17 mouse cellular contexts compared by ENCODE assay signal in genomic region chr7:119753696-119754095, GRCm38 (mm10). TPM values are rescaled to one million over a fixed set of nuclear protein-coding genes. Genes with fewer than 3 reads are reported as not detected.
"Had no signal": no experiment of that assay in that cellular context is flagged by ENCODE, and none has a peak within 500 bp of the region (broad histone marks: within the 10 kb centered on the region; RNA-seq: fewer than 3 reads in every experiment).

No protein-coding gene starts in this region.

- H3K4me2 ChIP-seq: neural tube, embryonic 13.5 days; neural tube, embryonic 15.5 days; stomach, embryonic 15.5 days had no signal

- H3K4me1 ChIP-seq: neural tube, embryonic 13.5 days; neural tube, embryonic 15.5 days; stomach, embryonic 15.5 days had no signal

- H3K36me3 ChIP-seq: neural tube, embryonic 13.5 days; neural tube, embryonic 15.5 days; stomach, embryonic 15.5 days had no signal

- H3K4me3 ChIP-seq: neural tube, embryonic 13.5 days; neural tube, embryonic 15.5 days; stomach, embryonic 15.5 days had no signal

- H3K27ac ChIP-seq: neural tube, embryonic 13.5 days; neural tube, embryonic 15.5 days; stomach, embryonic 15.5 days; stomach, postnatal 0 days had no signal

- H3K9me3 ChIP-seq: neural tube, embryonic 13.5 days; neural tube, embryonic 15.5 days; stomach, embryonic 15.5 days had no signal

- DNase-seq: retina, postnatal 1 day; right cerebral cortex, adult 18-20 months; right cerebral cortex, postnatal 14 days; right cerebral cortex, postnatal 25 days; right cerebral cortex, postnatal 4 days; spleen, adult 18-20 months; thymus, adult 18-20 months; thymus, adult 2 months; thymus, postnatal 14 days; thymus, postnatal 25 days; thymus, postnatal 36 days; thymus, postnatal 4 days had no signal

- H3K9ac ChIP-seq: neural tube, embryonic 13.5 days; neural tube, embryonic 15.5 days; stomach, embryonic 15.5 days had no signal

- H3K27me3 ChIP-seq: neural tube, embryonic 13.5 days; neural tube, embryonic 15.5 days; stomach, embryonic 15.5 days had no signal

RNA-seq across cellular contexts. Expression of gene Acsm3, which starts 7.0 kb away (rescaled TPM):
- polyA plus RNA-seq: neural tube, embryonic 15.5 days; spleen, adult 2 months had no signal
